9 mouse cellular contexts compared by ENCODE assay signal in the genomic region with DNA sequence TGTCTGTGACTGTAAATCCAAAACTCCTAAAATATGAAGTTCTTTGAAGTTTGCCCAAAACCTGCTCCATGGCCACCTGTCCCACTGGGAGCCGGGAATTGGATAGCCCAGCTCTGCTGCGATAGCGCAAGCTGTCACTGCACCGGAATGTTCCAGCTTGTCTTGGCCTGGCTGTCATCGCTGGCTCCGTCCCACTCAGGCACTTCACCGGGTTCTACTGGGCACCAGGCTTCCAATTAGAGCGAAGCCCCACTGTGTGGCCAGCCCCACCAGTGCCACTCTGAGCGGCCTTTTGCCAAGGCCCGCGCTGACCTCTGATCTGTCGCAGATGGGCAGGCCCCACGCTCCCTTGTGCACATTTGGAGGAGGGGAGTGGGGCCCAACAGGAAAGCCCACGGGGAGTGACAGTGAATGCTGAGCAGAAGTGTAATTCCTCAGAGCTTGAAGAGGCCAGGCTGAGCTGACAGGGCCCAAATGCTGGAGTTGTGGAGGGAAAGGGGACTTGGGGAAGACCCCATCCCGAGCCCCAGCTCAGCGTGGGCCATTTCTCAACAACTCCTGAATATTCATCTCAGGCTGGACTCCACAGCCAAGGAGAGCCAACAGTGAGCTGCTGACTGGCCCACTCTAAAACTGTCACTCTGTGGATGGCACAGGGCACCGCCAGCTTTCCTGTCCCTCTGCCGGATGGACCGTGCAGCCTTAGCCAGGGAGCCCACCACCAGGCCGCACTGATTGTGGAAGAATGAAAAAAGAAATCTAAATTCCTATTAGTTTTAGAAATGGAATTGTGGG.
A peak's percentile ranks its signal among the peaks of the same experiment; 100 is the strongest.
DNase-seq lines count a peak whose midpoint lies in the region; ATAC-seq lines count a peak whose summit lies in the region.
"Had no signal": no experiment of that assay in that cellular context is flagged by ENCODE, and none has a peak within 500 bp of the region (broad histone marks: within the 10 kb centered on the region; RNA-seq: fewer than 3 reads in every experiment).

No protein-coding gene starts in this region.

- H3K27me3 ChIP-seq in intestine, embryonic 14.5 days (replicated peaks; ENCODE audit: control insufficient read depth, insufficient read depth, low read length): no peaks in the 10 kb centered on the region
- H3K27me3 ChIP-seq in intestine, embryonic 16.5 days (replicated peaks; ENCODE audit: control insufficient read depth, insufficient read depth, low read length): no peaks in the 10 kb centered on the region
- peaks cover 17% of the 10 kb centered on the region for H3K27me3 ChIP-seq in forebrain, embryonic 12.5 days
- no peaks in the 10 kb centered on the region for H3K27me3 ChIP-seq in heart, embryonic 12.5 days (replicated peaks)

- ATAC-seq in intestine, embryonic 14.5 days (replicated peaks; ENCODE audit: low FRiP score, low TSS enrichment, low read depth): no peak
- ATAC-seq in intestine, embryonic 16.5 days: no peak
- ATAC-seq in forebrain, embryonic 12.5 days (ENCODE audit: low FRiP score): no peak
- ATAC-seq in heart, embryonic 12.5 days (ENCODE audit: insufficient number of reproducible peaks, low FRiP score): 0 out of 2 replicates have a peak, but pooled peaks have one; percentile 54
- no peak for ATAC-seq in erythroid progenitor cell, adult 5-6 weeks (replicated peaks; ENCODE audit: low FRiP score, poor library complexity, severe bottlenecking)

- H3K9me3 ChIP-seq in intestine, embryonic 14.5 days (ENCODE audit: control insufficient read depth, low read length): no peaks in the 10 kb centered on the region
- H3K9me3 ChIP-seq in intestine, embryonic 16.5 days (ENCODE audit: control insufficient read depth, low read length): no peaks in the 10 kb centered on the region
- peaks cover 5% of the 10 kb centered on the region for H3K9me3 ChIP-seq in forebrain, embryonic 12.5 days
- H3K9me3 ChIP-seq in heart, embryonic 12.5 days (replicated peaks): peaks cover 7% of the 10 kb centered on the region

- peaks cover 17% of the 10 kb centered on the region; the same call in 1 of the 2 replicates for H3K4me1 ChIP-seq in intestine, embryonic 14.5 days (replicated peaks; ENCODE audit: control insufficient read depth, insufficient read depth, low read length)
- peaks cover 13% of the 10 kb centered on the region for H3K4me1 ChIP-seq in intestine, embryonic 16.5 days (ENCODE audit: control insufficient read depth, insufficient read depth, low read length)
- peaks cover 47% of the 10 kb centered on the region for H3K4me1 ChIP-seq in forebrain, embryonic 12.5 days
- H3K4me1 ChIP-seq in heart, embryonic 12.5 days (replicated peaks): peaks cover 39% of the 10 kb centered on the region

- 84% methylated on average over 20 of the region's 20 CpGs for WGBS in intestine, embryonic 14.5 days
- 83% methylated on average over 20 of the region's 20 CpGs for WGBS in intestine, embryonic 16.5 days
- 83% methylated on average over 20 of the region's 20 CpGs for WGBS in forebrain, embryonic 12.5 days
- WGBS in heart, embryonic 12.5 days: 58% methylated on average over 20 of the region's 20 CpGs

- H3K4me3 ChIP-seq in intestine, embryonic 14.5 days (ENCODE audit: low read depth, low read length): no peak overlapping the region
- no peak overlapping the region for H3K4me3 ChIP-seq in intestine, embryonic 16.5 days (ENCODE audit: low read length)
- no peak overlapping the region for H3K4me3 ChIP-seq in forebrain, embryonic 12.5 days (replicated peaks)
- H3K4me3 ChIP-seq in heart, embryonic 12.5 days: no peak overlapping the region

- H3K36me3 ChIP-seq in intestine, embryonic 14.5 days (ENCODE audit: control insufficient read depth, insufficient read depth, low read length): peaks cover 8% of the 10 kb centered on the region; the same call in 1 of the 2 replicates
- no peaks in the 10 kb centered on the region for H3K36me3 ChIP-seq in intestine, embryonic 16.5 days (ENCODE audit: control insufficient read depth, insufficient read depth, low read length)
- H3K36me3 ChIP-seq in forebrain, embryonic 12.5 days (replicated peaks): no peaks in the 10 kb centered on the region; the same call in 1 of the 2 replicates
- H3K36me3 ChIP-seq in heart, embryonic 12.5 days: peaks cover 15% of the 10 kb centered on the region

- H3K27ac ChIP-seq in intestine, embryonic 14.5 days (ENCODE audit: low read depth): peak overlapping the region; percentile 64; the same call in 1 of the 2 replicates
- no peak overlapping the region for H3K27ac ChIP-seq in intestine, embryonic 16.5 days (ENCODE audit: low read length)
- H3K27ac ChIP-seq in forebrain, embryonic 12.5 days: 0 out of 2 replicates have a peak overlapping the region, but pooled peaks have one; percentile 25
- peak overlapping the region; percentile 65 for H3K27ac ChIP-seq in heart, embryonic 12.5 days (ENCODE audit: poor library complexity, severe bottlenecking)
- H3K27ac ChIP-seq: macrophage had no signal

- DNase-seq in intestine, embryonic 14.5 days (ENCODE audit: low spot score): no peak
- peak; percentile 63 to 76 for DNase-seq in left cerebral cortex, adult 18-20 months (ENCODE audit: low spot score in 2 of 2)
- no peak for DNase-seq in spleen, postnatal 36 days (ENCODE audit: low spot score in 2 of 2)
- no peak for DNase-seq in kidney, adult 11 months

- H3K4me2 ChIP-seq in intestine, embryonic 14.5 days (ENCODE audit: low read length): no peak overlapping the region
- H3K4me2 ChIP-seq in intestine, embryonic 16.5 days (ENCODE audit: low read depth, low read length): no peak overlapping the region
- H3K4me2 ChIP-seq in forebrain, embryonic 12.5 days: no peak overlapping the region
- no peak overlapping the region for H3K4me2 ChIP-seq in heart, embryonic 12.5 days

- H3K9ac ChIP-seq in intestine, embryonic 14.5 days (ENCODE audit: low read length): 0 out of 2 replicates have a peak overlapping the region, but pooled peaks have one; percentile 1
- no peak overlapping the region for H3K9ac ChIP-seq in intestine, embryonic 16.5 days (ENCODE audit: low read depth, low read length)
- no peak overlapping the region for H3K9ac ChIP-seq in forebrain, embryonic 12.5 days
- no peak overlapping the region for H3K9ac ChIP-seq in heart, embryonic 12.5 days

Comparison
In these comparisons a context has a peak if more than half of its experiments do, and no peak if none do; other contexts are left out.
1. DNase-seq: peak in left cerebral cortex, adult 18-20 months (2 of 2); none in intestine, embryonic 14.5 days (single experiment), spleen, postnatal 36 days (0 of 2) and kidney, adult 11 months (single experiment).